Mouse (Mus musculus) CH12.LX (cell line): ENCODE measurements around the gene Mnd1. TPM values are rescaled to one million over a fixed set of nuclear protein-coding genes. Genes with fewer than 3 reads are reported as not detected.

ENCODE experiments used
- DNase-seq: peaks from one replicate; pipeline ENCODE4 v3.0.0-alpha.2; 2013; ENCODE audit errors: extremely low read depth
- H3K27ac ChIP-seq: 2 replicates; pipeline ENCODE4 v1.5.1; 2012; ENCODE audit warnings: low read depth, mild to moderate bottlenecking, control low read depth, moderate library complexity; ENCODE audit not compliant: insufficient read depth
- H3K27me3 ChIP-seq: replicated peaks from 2 replicates; pipeline ENCODE3; 2012; ENCODE audit warnings: inconsistent platforms
- H3K36me3 ChIP-seq, 2 experiments: replicated peaks in 1 of 2; 2 replicates each; pipeline versions ENCODE3 to v1.6.1; 2012; ENCODE audit warnings: inconsistent platforms in 1 of 2, low read length in 1 of 2, mild to moderate bottlenecking in 1 of 2, mixed read lengths in 1 of 2, moderate library complexity in 1 of 2; ENCODE audit not compliant: control insufficient read depth in 1 of 2, insufficient read depth in 1 of 2
- H3K4me1 ChIP-seq, 2 experiments: 2 replicates each; pipeline ENCODE4 v1.6.1; 2012; ENCODE audit warnings: inconsistent platforms in 1 of 2, moderate library complexity in 1 of 2; ENCODE audit not compliant: insufficient read depth in 2 of 2, control insufficient read depth in 1 of 2
- H3K4me2 ChIP-seq: 2 replicates; pipeline ENCODE4 v1.6.1; 2012; ENCODE audit warnings: low read depth, mild to moderate bottlenecking, control low read depth; ENCODE audit not compliant: poor library complexity, insufficient read depth, severe bottlenecking
- H3K4me3 ChIP-seq, 3 experiments: fragments of 150-350 bp in 1 of 3; sonication (generic) in 1 of 3; replicated peaks in 1 of 3; 2 replicates each; pipeline versions ENCODE3 to v1.5.1; 2011 to 2012; ENCODE audit warnings: low read depth in 2 of 3, low read length in 2 of 3, mild to moderate bottlenecking in 2 of 3, moderate library complexity in 2 of 3, control low read depth in 1 of 3, improper control_type of control experiment in 1 of 3, inconsistent platforms in 1 of 3, mixed read lengths in 1 of 3; ENCODE audit not compliant: poor library complexity in 1 of 3
- H3K79me2 ChIP-seq: replicated peaks from 2 replicates; pipeline ENCODE4 v1.6.1; 2012; ENCODE audit warnings: mild to moderate bottlenecking, moderate library complexity; ENCODE audit not compliant: control insufficient read depth, poor library complexity, insufficient read depth, severe bottlenecking; ENCODE audit errors: extremely low read depth
- H3K9ac ChIP-seq: 2 replicates; pipeline ENCODE4 v1.6.1; 2012; ENCODE audit warnings: low read depth, mild to moderate bottlenecking, control low read depth, moderate library complexity; ENCODE audit not compliant: insufficient read depth
- H3K9me3 ChIP-seq: replicated peaks from 2 replicates; pipeline ENCODE3; 2012; ENCODE audit warnings: low read length, inconsistent platforms, mixed read lengths
- BHLHE40 ChIP-seq: IDR thresholded peaks from 2 replicates; pipeline ENCODE4 v1.6.1; 2011; ENCODE audit warnings: mild to moderate bottlenecking, low read depth, low read length, improper control_type of control experiment
- CHD1 ChIP-seq: IDR thresholded peaks from 2 replicates; pipeline ENCODE4 v1.6.1; 2012; ENCODE audit warnings: low read depth, low read length, improper control_type of control experiment, inconsistent platforms
- CHD2 ChIP-seq: IDR thresholded peaks from 2 replicates; pipeline ENCODE4 v1.6.1; 2011; ENCODE audit warnings: low read length, improper control_type of control experiment
- CTCF ChIP-seq, 2 experiments: IDR thresholded peaks in 1 of 2; conservative IDR thresholded peaks in 1 of 2; 2 replicates each; pipeline ENCODE4 v1.5.1; 2011 to 2012; ENCODE audit warnings: low read depth in 2 of 2, low read length in 2 of 2, improper control_type of control experiment in 1 of 2, inconsistent platforms in 1 of 2, mild to moderate bottlenecking in 1 of 2, moderate library complexity in 1 of 2
- ELF1 ChIP-seq: IDR thresholded peaks from 2 replicates; pipeline ENCODE4 v1.6.1; 2014; ENCODE audit warnings: low read depth, mild to moderate bottlenecking, inconsistent platforms, low read length, improper control_type of control experiment
- EP300 ChIP-seq: IDR thresholded peaks from 2 replicates; pipeline ENCODE4 v1.6.1; 2011; ENCODE audit warnings: low read length, improper control_type of control experiment
- ETS1 ChIP-seq: conservative IDR thresholded peaks from 2 replicates; pipeline ENCODE4 v1.6.1; 2012; ENCODE audit warnings: low read depth, mild to moderate bottlenecking, inconsistent platforms, low read length, improper control_type of control experiment, moderate library complexity
- IRF4 ChIP-seq: IDR thresholded peaks from 2 replicates; pipeline ENCODE4 v1.6.1; 2014; ENCODE audit warnings: low read depth, mild to moderate bottlenecking, inconsistent platforms, low read length, improper control_type of control experiment
- MAFK ChIP-seq: IDR thresholded peaks from 2 replicates; pipeline ENCODE4 v1.6.1; 2011; ENCODE audit warnings: low read length, improper control_type of control experiment; ENCODE audit not compliant: insufficient replicate concordance
- MAX ChIP-seq: IDR thresholded peaks from 2 replicates; pipeline ENCODE4 v1.6.1; 2011; ENCODE audit warnings: low read length, improper control_type of control experiment
- MAZ ChIP-seq: IDR thresholded peaks from 2 replicates; pipeline ENCODE4 v1.6.1; 2012; ENCODE audit warnings: low read depth, mild to moderate bottlenecking, inconsistent platforms, low read length, improper control_type of control experiment, moderate library complexity
- MEF2A ChIP-seq: IDR thresholded peaks from 2 replicates; pipeline ENCODE4 v1.6.1; 2014; ENCODE audit warnings: low read depth, mild to moderate bottlenecking, inconsistent platforms, low read length, improper control_type of control experiment, borderline replicate concordance
- MXI1 ChIP-seq: IDR thresholded peaks from 2 replicates; pipeline ENCODE4 v1.6.1; 2011; ENCODE audit warnings: mild to moderate bottlenecking, low read depth, low read length, improper control_type of control experiment
- MYC ChIP-seq: IDR thresholded peaks from 2 replicates; pipeline ENCODE4 v1.6.1; 2011; ENCODE audit warnings: low read depth, mild to moderate bottlenecking, improper control_type of control experiment, low read length
- NELFE ChIP-seq: IDR thresholded peaks from 2 replicates; pipeline ENCODE4 v1.6.1; 2011; ENCODE audit warnings: low read depth, low read length, improper control_type of control experiment
- NRF1 ChIP-seq: IDR thresholded peaks from 2 replicates; pipeline ENCODE4 v1.6.1; 2014; ENCODE audit warnings: low read depth, mild to moderate bottlenecking, inconsistent platforms, low read length, improper control_type of control experiment, moderate library complexity
- PAX5 ChIP-seq: IDR thresholded peaks from 2 replicates; pipeline ENCODE4 v1.6.1; 2012; ENCODE audit warnings: low read length, inconsistent platforms, mixed read lengths
- POLR2A ChIP-seq: IDR thresholded peaks from 2 replicates; pipeline ENCODE4 v1.6.1; 2011; ENCODE audit warnings: low read depth, mild to moderate bottlenecking, improper control_type of control experiment, low read length
- POLR2AphosphoS2 ChIP-seq: IDR thresholded peaks from 2 replicates; pipeline ENCODE4 v1.6.1; 2011; ENCODE audit warnings: low read depth, low read length, improper control_type of control experiment
- RAD21 ChIP-seq: IDR thresholded peaks from 2 replicates; pipeline ENCODE4 v1.6.1; 2011; ENCODE audit warnings: low read depth, mild to moderate bottlenecking, low read length, improper control_type of control experiment, moderate library complexity
- RCOR1 ChIP-seq: conservative IDR thresholded peaks from 2 replicates; pipeline ENCODE4 v1.6.1; 2012; ENCODE audit warnings: low read depth, mild to moderate bottlenecking, inconsistent platforms, low read length, improper control_type of control experiment
- SIN3A ChIP-seq: IDR thresholded peaks from 2 replicates; pipeline ENCODE4 v1.6.1; 2012; ENCODE audit warnings: low read length, improper control_type of control experiment, inconsistent platforms
- SMC3 ChIP-seq: IDR thresholded peaks from 2 replicates; pipeline ENCODE4 v1.6.1; 2011; ENCODE audit warnings: low read depth, low read length, improper control_type of control experiment
- TBP ChIP-seq: conservative IDR thresholded peaks from 2 replicates; pipeline ENCODE4 v1.6.1; 2011; ENCODE audit warnings: low read depth, low read length, improper control_type of control experiment
- TCF12 ChIP-seq: IDR thresholded peaks from 2 replicates; pipeline ENCODE4 v1.6.1; 2014; ENCODE audit warnings: low read depth, mild to moderate bottlenecking, inconsistent platforms, low read length, improper control_type of control experiment
- UBTF ChIP-seq: IDR thresholded peaks from 2 replicates; pipeline ENCODE4 v1.6.1; 2012; ENCODE audit warnings: low read depth, mild to moderate bottlenecking, inconsistent platforms, low read length, improper control_type of control experiment, moderate library complexity
- USF1 ChIP-seq: IDR thresholded peaks from 2 replicates; pipeline ENCODE4 v1.6.1; 2014; ENCODE audit warnings: low read depth, mild to moderate bottlenecking, inconsistent platforms, low read length, improper control_type of control experiment
- USF2 ChIP-seq: conservative IDR thresholded peaks from 2 replicates; pipeline ENCODE4 v1.6.1; 2011; ENCODE audit warnings: low read depth, low read length, improper control_type of control experiment
- ZKSCAN1 ChIP-seq: IDR thresholded peaks from 2 replicates; pipeline ENCODE4 v1.6.1; 2012; ENCODE audit warnings: low read depth, inconsistent platforms, low read length, improper control_type of control experiment, borderline replicate concordance
- ZMIZ1 ChIP-seq: IDR thresholded peaks from 2 replicates; pipeline ENCODE4 v1.6.1; 2012; ENCODE audit warnings: low read depth, mild to moderate bottlenecking, inconsistent platforms, low read length, improper control_type of control experiment
- ZNF384 ChIP-seq: IDR thresholded peaks from 2 replicates; pipeline ENCODE4 v1.6.1; 2012; ENCODE audit warnings: low read depth, low read length, improper control_type of control experiment, inconsistent platforms
- dilution Hi-C: fragments of 300-500 bp; cut with MboI; formaldehyde crosslinking; loops from 2 replicates; pipeline ENCODE4 v1.14.3; 2020; ENCODE audit warnings: low sequenced_read_pairs; ENCODE audit not compliant: extremely low pct_unique_long_range_greater_than_20kb, extremely low pct_ligation_motif_present
- in situ Hi-C: fragments of 300-500 bp; cut with MboI; formaldehyde crosslinking; loops from 3 replicates; pipeline ENCODE4 v1.14.3; 2019; ENCODE audit warnings: low sequenced_read_pairs, low pct_ligation_motif_present, low pct_unique_long_range_greater_than_20kb, mixed read lengths
- polyA plus RNA-seq: library from polyadenylated mRNA; unstranded; fragments of >175 nt; gene quantifications from 2 replicates; pipeline ENCODE4 v1.2.1, GENCODE M21; 2012; ENCODE audit warnings: low read depth; ENCODE audit not compliant: insufficient read length
- total RNA-seq, 2 experiments: library from RNA; depleted of rRNA; stranded (reverse); fragments of 300-350 nt in 1 of 2; fragments of >200 nt in 1 of 2; gene quantifications; 2 replicates each; pipeline ENCODE4 v1.2.3; 2012 to 2014

The Mnd1 gene
- total and polyA plus RNA-seq, 3 experiments, result 14.2 to 23.1 (median 19.0) TPM

GRCm38 (mm10) chr3:84172406-84172805 is 16.8 kb upstream of the Mnd1 start:
- H3K4me3 ChIP-seq, result no peak overlapping the region
- dilution Hi-C loops, result no loop called here
- no peaks in the 10 kb centered on the region for H3K27me3 ChIP-seq
- no peak for TF ChIP-seq ZMIZ1
- no peak for TF ChIP-seq RAD21
- no peak for TF ChIP-seq USF2
- no peak for TF ChIP-seq TBP
- no peak for TF ChIP-seq MEF2A
- TF ChIP-seq CHD2, result no peak
- no peak for TF ChIP-seq CTCF (conservative IDR thresholded peaks at IDR 0.05 in 1 of 2, IDR thresholded peaks at IDR 0.05 in 1 of 2; ENCODE audit: low read depth in 2 of 2, low read length in 2 of 2)
- no peak for TF ChIP-seq POLR2A
- no peak for TF ChIP-seq MAFK
- TF ChIP-seq TCF12, result no peak
- TF ChIP-seq UBTF, result no peak
- no peak for TF ChIP-seq BHLHE40
- no peak for TF ChIP-seq SIN3A
- no peak for TF ChIP-seq POLR2AphosphoS2
- TF ChIP-seq MYC, result no peak
- TF ChIP-seq, all 38 proteins: peak for 0
- DNase-seq, result no peak
- no peaks in the 10 kb centered on the region for H3K9me3 ChIP-seq
- in situ Hi-C loops, result loop anchor here (5.0 to 25.0 kb wide), 2 partner anchors 140 to 365 kb away; no protein-coding TSS in a partner anchor
- no peak overlapping the region for H3K27ac ChIP-seq
- H3K4me1 ChIP-seq, result peaks cover 5 to 32% of the 10 kb centered on the region in 2 experiments
- H3K9ac ChIP-seq, result no peak overlapping the region
- no peak overlapping the region for H3K4me2 ChIP-seq
- H3K36me3 ChIP-seq, result peaks cover 0 to 13% of the 10 kb centered on the region in 2 experiments
- no peaks in the 10 kb centered on the region for H3K79me2 ChIP-seq

GRCm38 (mm10) chr3:84169393-84170005 is 13.9 kb upstream of the Mnd1 start:
- Histone ChIP-seq H3K9ac (no peak overlapping the region), H3K36me3 (peaks cover 0 to 22% of the 10 kb centered on the region in 2 experiments), H3K4me2 (0 out of 2 replicates have a peak overlapping the region, but pooled peaks have one; percentile 22), H3K4me1 (peaks cover 3 to 17% of the 10 kb centered on the region in 2 experiments; a peak in 3 of 4 replicates), H3K9me3 (no peaks in the 10 kb centered on the region), H3K27ac (no peak overlapping the region), H3K4me3 (no peak overlapping the region), H3K79me2 (no peaks in the 10 kb centered on the region), H3K27me3 (no peaks in the 10 kb centered on the region)
- peak; percentile 37 for DNase-seq
- in situ Hi-C loops (loop anchor here (5.0 to 25.0 kb wide), 2 partner anchors 143 to 368 kb away; no protein-coding TSS in a partner anchor), dilution Hi-C loops (no loop called here)
- no peak for TF ChIP-seq ZKSCAN1
- peak; percentile 33; the same call in 1 of the 2 replicates for TF ChIP-seq CHD2
- TF ChIP-seq TBP, result no peak
- TF ChIP-seq RCOR1, result no peak
- TF ChIP-seq EP300, result peak; percentile 61; the same call in 1 of the 2 replicates
- no peak for TF ChIP-seq PAX5
- TF ChIP-seq MAZ, result no peak
- TF ChIP-seq ELF1, result no peak
- TF ChIP-seq SIN3A, result no peak
- TF ChIP-seq MAX, result no peak
- TF ChIP-seq MXI1, result no peak
- 0 out of 2 replicates have a peak, but pooled peaks have one; percentile 10 for TF ChIP-seq TCF12
- no peak for TF ChIP-seq NELFE
- no peak for TF ChIP-seq BHLHE40
- TF ChIP-seq SMC3, result peak; percentile 54
- TF ChIP-seq ETS1, result peak; percentile 47; the same call in 1 of the 2 replicates
- no peak for TF ChIP-seq POLR2A
- TF ChIP-seq NRF1, result no peak
- no peak for TF ChIP-seq ZNF384
- no peak for TF ChIP-seq MEF2A
- TF ChIP-seq USF1, result no peak
- TF ChIP-seq ZMIZ1, result no peak
- no peak for TF ChIP-seq CHD1
- TF ChIP-seq RAD21, result peak; percentile 53
- no peak for TF ChIP-seq MAFK
- TF ChIP-seq IRF4, result 0 out of 2 replicates have a peak, but pooled peaks have one; percentile 35
- no peak for TF ChIP-seq UBTF
